Comparison of ENCODE assay signal across 9 mouse cellular contexts in genomic region chr4:133592570-133592969, GRCm38 (mm10). TPM values are rescaled to one million over a fixed set of nuclear protein-coding genes. Genes with fewer than 3 reads are reported as not detected.
DNase-seq lines count a peak whose midpoint lies in the region; ATAC-seq and TF ChIP-seq lines count a peak whose summit lies in the region.
"Had no signal": no experiment of that assay in that cellular context is flagged by ENCODE, and none has a peak within 500 bp of the region (broad histone marks: within the 10 kb centered on the region; RNA-seq: fewer than 3 reads in every experiment).

No protein-coding gene starts in this region.

- no peak overlapping the region for H3K4me3 ChIP-seq in layer of hippocampus, adult 2 months
- H3K4me3 ChIP-seq in stomach, postnatal 0 days (ENCODE audit: low read depth, low read length), result no peak overlapping the region
- H3K4me3 ChIP-seq: embryonic facial prominence, embryonic 12.5 days had no signal

- no peaks in the 10 kb centered on the region for H3K9me3 ChIP-seq in stomach, postnatal 0 days (ENCODE audit: control insufficient read depth, low read length)
- H3K9me3 ChIP-seq: embryonic facial prominence, embryonic 12.5 days had no signal

- peak; percentile 33; the same call in 1 of the 2 replicates for ATAC-seq in stomach, postnatal 0 days (ENCODE audit: low FRiP score, low TSS enrichment)

- H3K9ac ChIP-seq in stomach, postnatal 0 days (ENCODE audit: low read length), result no peak overlapping the region
- H3K9ac ChIP-seq: embryonic facial prominence, embryonic 12.5 days had no signal

- DNase-seq in layer of hippocampus, adult 2 months (ENCODE audit: low spot score in 2 of 2), result peak in 1 of 2 experiments; percentile 74
- no peak for DNase-seq in layer of hippocampus, adult 9-10 months (ENCODE audit: low spot score)
- DNase-seq in R1 (ENCODE audit: low read depth, low spot score), result peak; percentile 60
- peak; percentile 72 for DNase-seq in embryo, embryonic 11 days
- peak; percentile 80 for DNase-seq in heart, postnatal 4 days
- peak; percentile 55 to 56 for DNase-seq in layer of hippocampus, postnatal 36 days
- DNase-seq in mesoderm, embryonic 11.5 days (ENCODE audit: low read depth, low spot score), result peak; percentile 71
- DNase-seq in stomach, postnatal 0 days (ENCODE audit: low spot score), result peak; percentile 83

- no peak overlapping the region for H3K4me2 ChIP-seq in stomach, postnatal 0 days (replicated peaks; ENCODE audit: low read depth)
- H3K4me2 ChIP-seq: embryonic facial prominence, embryonic 12.5 days had no signal

- 25% methylated on average over 7 of the region's 7 CpGs for WGBS in stomach, postnatal 0 days

- no peaks in the 10 kb centered on the region for H3K4me1 ChIP-seq in stomach, postnatal 0 days (replicated peaks; ENCODE audit: control insufficient read depth, insufficient read depth)
- H3K4me1 ChIP-seq: embryonic facial prominence, embryonic 12.5 days had no signal

- no peak overlapping the region for H3K27ac ChIP-seq in layer of hippocampus, adult 2 months
- no peak overlapping the region for H3K27ac ChIP-seq in stomach, postnatal 0 days (replicated peaks)
- H3K27ac ChIP-seq: embryonic facial prominence, embryonic 12.5 days had no signal

- peak; percentile 93 for TF ChIP-seq CTCF in layer of hippocampus, adult 2 months (conservative IDR thresholded peaks at IDR 0.05)
- peak; percentile 95 for TF ChIP-seq CTCF in stomach, postnatal 0 days (IDR thresholded peaks at IDR 0.05; ENCODE audit: low read depth)

- peaks cover 2% of the 10 kb centered on the region; the same call in 1 of the 2 replicates for H3K36me3 ChIP-seq in stomach, postnatal 0 days (ENCODE audit: control insufficient read depth, insufficient read depth, low read length)

- TF ChIP-seq EP300 in stomach, postnatal 0 days (optimal IDR thresholded peaks at IDR 0.05), result no peak

- H3K27me3 ChIP-seq in stomach, postnatal 0 days (ENCODE audit: control insufficient read depth, insufficient read depth, low read length), result no peaks in the 10 kb centered on the region
- H3K27me3 ChIP-seq: embryonic facial prominence, embryonic 12.5 days had no signal

RNA-seq across cellular contexts. Expression of gene Gpn2, which starts 8.4 kb away (rescaled TPM):
- 10 to 100 TPM; 10.7 to 11.6 TPM for total RNA-seq in layer of hippocampus, adult 2 months (2021)
- total RNA-seq in heart, postnatal 4 days (2021), result 10 to 100 TPM; 11.0 to 11.1 TPM
- total RNA-seq in layer of hippocampus, postnatal 36 days (2021), result 10 to 100 TPM; 10.1 to 10.3 TPM
- 13.9 and 14.8 TPM in 2 replicates for polyA plus RNA-seq in stomach, postnatal 0 days (2015; fragmentation: Nextera tagmentation; extraction: Ambion mirVana)

RNA-seq across cellular contexts. Expression of gene Sfn, which starts 9.4 kb away (rescaled TPM):
- total RNA-seq in layer of hippocampus, adult 2 months (2021), result 1 to 10 TPM; 1.6 to 1.8 TPM
- total RNA-seq in heart, postnatal 4 days (2021), result 1 to 10 TPM; 1.3 to 1.4 TPM
- total RNA-seq in layer of hippocampus, postnatal 36 days (2021), result 1 to 10 TPM; 1.5 to 1.9 TPM
- 355 and 371 TPM in 2 replicates for polyA plus RNA-seq in stomach, postnatal 0 days (2015; fragmentation: Nextera tagmentation; extraction: Ambion mirVana)

RNA-seq across cellular contexts. Expression of gene Gpatch3, which starts 18.0 kb away (rescaled TPM):
- 10 to 100 TPM in 1 of 2 experiments, 1 to 10 TPM in 1; 6.5 to 10.3 TPM for total RNA-seq in layer of hippocampus, adult 2 months (2021)
- total RNA-seq in heart, postnatal 4 days (2021), result 1 to 10 TPM; 5.2 to 6.0 TPM
- total RNA-seq in layer of hippocampus, postnatal 36 days (2021), result 1 to 10 TPM; 7.0 to 7.2 TPM
- polyA plus RNA-seq in stomach, postnatal 0 days (2015; fragmentation: Nextera tagmentation; extraction: Ambion mirVana), result 3.6 and 3.8 TPM in 2 replicates

RNA-seq across cellular contexts. Expression of gene Nr0b2, which starts 39.4 kb away (rescaled TPM):
- not detected for total RNA-seq in layer of hippocampus, adult 2 months (2021)
- total RNA-seq in heart, postnatal 4 days (2021), result 10 to 100 TPM in 1 of 2 experiments, 1 to 10 TPM in 1; 8.0 to 11.5 TPM
- not detected for total RNA-seq in layer of hippocampus, postnatal 36 days (2021)
- 4.7 and 5.2 TPM in 2 replicates for polyA plus RNA-seq in stomach, postnatal 0 days (2015; fragmentation: Nextera tagmentation; extraction: Ambion mirVana)
- polyA plus RNA-seq: embryonic facial prominence, embryonic 12.5 days had no signal

RNA-seq across cellular contexts. Expression of gene Nudc, which starts 46.8 kb away (rescaled TPM):
- 100 to 1,000 TPM; 123 to 128 TPM for total RNA-seq in layer of hippocampus, adult 2 months (2021)
- total RNA-seq in heart, postnatal 4 days (2021), result 10 to 100 TPM; 89.3 to 90.2 TPM
- total RNA-seq in layer of hippocampus, postnatal 36 days (2021), result 100 to 1,000 TPM; 122 to 123 TPM
- polyA plus RNA-seq in stomach, postnatal 0 days (2015; fragmentation: Nextera tagmentation; extraction: Ambion mirVana), result 122 and 125 TPM in 2 replicates
